Mouse (Mus musculus) intestine, postnatal 0 days (tissue): ENCODE results near the gene Tmem9b. TPM values are rescaled to one million over a fixed set of nuclear protein-coding genes. Genes with fewer than 3 reads are reported as not detected.

ENCODE experiments used
- ATAC-seq: fragments of 200-750 bp; cut with Nextera tagmentation; 2 replicates; pipeline ENCODE4 v1.8.0; 2017; ENCODE audit warnings: mild to moderate bottlenecking, moderate TSS enrichment, moderate library complexity
- H3K27ac ChIP-seq: fragments of 300-500 bp; sonication (generic); 2 replicates; pipeline ENCODE4 v1.5.1; 2014; ENCODE audit warnings: mild to moderate bottlenecking, low read depth, low read length, moderate library complexity
- H3K27me3 ChIP-seq: fragments of 300-500 bp; sonication (generic); replicated peaks from 2 replicates; pipeline ENCODE4 v1.6.1; 2014; ENCODE audit warnings: low read length, mixed read lengths; ENCODE audit not compliant: control insufficient read depth, insufficient read depth
- H3K36me3 ChIP-seq: fragments of 300-500 bp; sonication (generic); 2 replicates; pipeline ENCODE4 v1.6.1; 2014; ENCODE audit warnings: mild to moderate bottlenecking, moderate library complexity; ENCODE audit not compliant: control insufficient read depth, insufficient read depth
- H3K4me1 ChIP-seq: fragments of 300-500 bp; sonication (generic); replicated peaks from 2 replicates; pipeline ENCODE4 v1.6.1; 2014; ENCODE audit warnings: antibody characterized with exemption, low read length, mixed read lengths; ENCODE audit not compliant: control insufficient read depth, insufficient read depth
- H3K4me2 ChIP-seq: fragments of 300-500 bp; sonication (generic); replicated peaks from 2 replicates; pipeline ENCODE4 v1.6.1; 2014; ENCODE audit warnings: low read depth, mild to moderate bottlenecking, moderate library complexity
- H3K4me3 ChIP-seq: fragments of 300-500 bp; sonication (generic); 2 replicates; pipeline ENCODE4 v1.5.1; 2014; ENCODE audit warnings: low read depth, low read length
- H3K9ac ChIP-seq: fragments of 300-500 bp; sonication (generic); 2 replicates; pipeline ENCODE4 v1.6.1; 2014; ENCODE audit warnings: mild to moderate bottlenecking, low read depth, low read length
- H3K9me3 ChIP-seq: fragments of 300-500 bp; sonication (generic); 2 replicates; pipeline ENCODE4 v1.6.1; 2016; ENCODE audit warnings: mixed run types; ENCODE audit not compliant: control insufficient read depth
- CTCF ChIP-seq: sonication (generic); IDR thresholded peaks from 2 replicates; pipeline ENCODE4 v1.5.1; 2016; ENCODE audit warnings: low read depth, mild to moderate bottlenecking, control low read depth, antibody characterized with exemption, moderate library complexity
- WGBS: fragments of 180-500 bp; shearing (Covaris S2); extraction: QIAGEN DNeasy Blood & Tissue Kit; methylation state at CpG from one replicate; pipeline ENCODE4 v1.1.7; 2014; 5-methylcytosine and 5-hydroxymethylcytosine counted together
- polyA plus RNA-seq: library from polyadenylated mRNA; unstranded; fragments of >200 nt; fragmentation: Nextera tagmentation; extraction: Ambion mirVana; gene quantifications from 2 replicates; pipeline ENCODE4 v1.2.1, GENCODE M21; 2015

The Tmem9b gene
- polyA plus RNA-seq, 1 experiment from 2014 or later: 145 TPM

DNA sequence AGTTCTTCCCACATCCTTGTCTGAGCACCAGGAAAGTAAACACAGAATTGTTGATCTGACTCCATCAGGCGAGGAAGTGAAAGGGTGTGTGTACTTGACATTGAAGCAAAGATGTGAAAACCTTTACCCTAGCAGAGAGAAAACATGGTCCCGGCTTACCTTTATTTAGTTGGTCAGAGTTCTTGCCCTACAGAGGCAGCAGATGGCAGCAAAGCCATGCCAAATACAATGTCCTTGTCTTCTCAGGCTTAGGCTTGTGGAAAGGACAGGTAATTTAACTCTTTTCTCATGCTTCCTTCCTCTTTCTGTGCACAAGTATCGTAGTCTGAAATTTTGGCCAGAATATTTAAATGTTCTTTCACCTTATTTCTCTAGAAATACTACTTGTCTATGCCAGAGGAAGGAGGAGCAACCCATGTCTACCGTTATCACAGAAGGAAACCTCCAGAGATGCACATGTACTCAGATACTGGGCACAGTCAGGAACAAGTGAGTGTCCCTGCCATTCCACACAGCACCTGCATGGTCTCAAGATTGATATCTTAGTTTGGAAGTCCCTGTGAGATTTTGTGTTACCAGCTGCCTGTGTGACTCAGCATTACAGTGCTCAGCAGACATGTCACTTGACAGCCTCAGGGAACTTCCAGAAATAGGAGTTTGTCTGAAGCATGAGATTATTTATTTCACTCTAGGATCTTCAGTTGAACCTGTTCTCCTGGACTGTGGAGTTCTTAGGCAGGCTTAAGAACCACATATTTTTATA lies 45.5 kb downstream of the Tmem9b start:
- Histone ChIP-seq H3K9ac (no peak overlapping the region), H3K4me1 (no peaks in the 10 kb centered on the region), H3K27me3 (0 out of 2 replicates have a peak, but pooled peaks cover 4% of the 10 kb centered on the region), H3K36me3 (peaks cover 33% of the 10 kb centered on the region; the same call in 1 of the 2 replicates), H3K4me2 (no peak overlapping the region), H3K4me3 (no peak overlapping the region), H3K9me3 (no peaks in the 10 kb centered on the region), H3K27ac (no peak overlapping the region)
- TF ChIP-seq CTCF: peak; percentile 83
- 36% methylated on average over 4 of the region's 4 CpGs for WGBS
- ATAC-seq: no peak

DNA sequence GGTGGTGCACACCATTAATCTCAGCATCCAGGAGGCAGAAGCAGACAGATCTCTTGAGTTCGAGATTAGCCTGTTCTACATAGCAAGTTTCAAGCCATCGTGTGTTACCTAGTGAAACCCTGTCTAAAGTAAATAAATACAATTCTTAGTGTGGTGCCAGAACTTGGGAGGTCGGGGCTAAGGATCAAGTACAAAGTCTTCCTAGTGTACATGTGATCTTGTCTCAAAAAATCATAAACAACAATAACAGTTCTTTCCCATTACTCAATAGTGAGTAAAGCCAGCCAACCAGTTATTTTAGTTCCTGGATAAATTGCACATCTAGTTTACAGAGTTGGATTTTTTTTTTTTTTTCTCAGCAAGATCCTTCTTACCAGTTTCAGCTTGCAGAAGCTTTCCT lies 48.2 kb downstream of the Tmem9b start:
- Histone ChIP-seq H3K4me1 (no peaks in the 10 kb centered on the region), H3K4me2 (peak overlapping the region; percentile 85; the same call in 1 of the 2 replicates), H3K4me3 (peak overlapping the region; percentile 66; the same call in 1 of the 2 replicates), H3K9me3 (no peaks in the 10 kb centered on the region), H3K27me3 (0 out of 2 replicates have a peak, but pooled peaks cover 4% of the 10 kb centered on the region), H3K36me3 (peaks cover 15% of the 10 kb centered on the region; the same call in 1 of the 2 replicates), H3K9ac (no peak overlapping the region), H3K27ac (no peak overlapping the region)
- ATAC-seq: no peak
- TF ChIP-seq CTCF: no peak
- 43% methylated on average over 3 of the region's 3 CpGs for WGBS

GRCm38 (mm10) chr7:109704016-109704377 lies 48.7 kb downstream of the Tmem9b start:
- peak overlapping the region; percentile 85 for H3K4me2 ChIP-seq
- ATAC-seq: peak; percentile 11; the same call in 1 of the 2 replicates
- 2% methylated on average over 17 of the region's 17 CpGs for WGBS
- 0 out of 2 replicates have a peak, but pooled peaks cover 4% of the 10 kb centered on the region for H3K27me3 ChIP-seq
- peaks cover 13% of the 10 kb centered on the region; the same call in 1 of the 2 replicates for H3K36me3 ChIP-seq
- no peaks in the 10 kb centered on the region for H3K9me3 ChIP-seq
- TF ChIP-seq CTCF: no peak; the same call in 1 of the 2 replicates
- peak overlapping the region; percentile 67 for H3K9ac ChIP-seq
- peak overlapping the region; percentile 66 for H3K4me3 ChIP-seq
- no peaks in the 10 kb centered on the region for H3K4me1 ChIP-seq
- H3K27ac ChIP-seq: peak overlapping the region; percentile 60

DNA sequence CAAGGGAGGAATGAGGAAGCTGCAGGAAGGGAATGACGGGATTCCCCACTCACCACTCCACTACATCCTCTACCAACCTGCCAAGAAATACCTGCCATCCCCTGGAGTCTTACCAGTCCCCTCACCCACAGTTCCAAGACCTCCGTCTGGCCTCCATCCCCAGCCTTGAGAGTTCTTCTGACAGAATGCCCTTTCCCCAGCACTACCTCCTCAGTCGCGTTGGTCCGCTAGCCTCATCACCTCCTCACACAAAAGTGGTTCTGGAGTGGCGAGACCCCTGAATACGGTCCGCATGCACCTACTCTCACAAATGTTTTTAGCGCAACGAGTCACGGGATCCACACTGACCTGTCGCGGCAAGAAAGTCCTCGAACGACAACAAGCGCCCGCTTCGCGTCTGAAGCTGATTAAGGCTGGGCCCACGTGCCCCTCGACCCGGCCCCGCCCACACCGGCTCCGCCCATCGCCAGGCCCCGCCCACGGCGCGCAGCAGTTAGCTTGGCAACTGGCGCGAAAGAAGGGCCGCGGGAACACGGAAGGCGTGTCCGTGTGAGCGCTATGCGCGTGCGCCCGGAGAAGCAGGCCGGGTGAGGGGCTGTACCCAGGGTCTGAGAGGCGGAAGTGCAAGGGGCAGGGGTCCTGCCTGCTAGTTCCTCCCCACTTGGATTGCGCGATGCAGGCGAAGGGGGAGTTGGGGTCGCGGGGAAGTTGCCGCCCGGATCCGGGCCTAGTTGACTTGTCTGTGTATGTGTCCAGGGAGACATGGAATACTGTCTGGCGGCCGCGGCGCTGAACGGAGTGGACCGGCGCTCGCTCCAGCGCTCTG lies 49.3 kb downstream of the Tmem9b start, which contains the start of the genes St5 and Akip1:
St5 (minus strand) TSS at position 416 of the 826 bp plus-strand sequence.
Akip1 (plus strand) TSS at position 501 of the 826 bp plus-strand sequence.
- no peaks in the 10 kb centered on the region for H3K4me1 ChIP-seq
- H3K4me2 ChIP-seq: peak within 1 kb of the TSS; percentile 85
- ATAC-seq: peak; percentile 90
- peak within 1 kb of the TSS; percentile 67 for H3K9ac ChIP-seq
- peak within 1 kb of the TSS; percentile 66 for H3K4me3 ChIP-seq
- WGBS: 2% methylated on average over 59 of the region's 61 CpGs
- H3K27ac ChIP-seq: peak within 1 kb of the TSS; percentile 60
- no peak for TF ChIP-seq CTCF
- H3K9me3 ChIP-seq: no peaks in the 10 kb centered on the region
- 0 out of 2 replicates have a peak, but pooled peaks cover 8% of the 10 kb centered on the region for H3K36me3 ChIP-seq
- 0 out of 2 replicates have a peak, but pooled peaks cover 4% of the 10 kb centered on the region for H3K27me3 ChIP-seq

- H3K9ac ChIP-seq: no peak overlapping the region
Measured at GRCm38 (mm10) chr7:109702721-109703120, 50.0 kb downstream of the Tmem9b start.

DNA sequence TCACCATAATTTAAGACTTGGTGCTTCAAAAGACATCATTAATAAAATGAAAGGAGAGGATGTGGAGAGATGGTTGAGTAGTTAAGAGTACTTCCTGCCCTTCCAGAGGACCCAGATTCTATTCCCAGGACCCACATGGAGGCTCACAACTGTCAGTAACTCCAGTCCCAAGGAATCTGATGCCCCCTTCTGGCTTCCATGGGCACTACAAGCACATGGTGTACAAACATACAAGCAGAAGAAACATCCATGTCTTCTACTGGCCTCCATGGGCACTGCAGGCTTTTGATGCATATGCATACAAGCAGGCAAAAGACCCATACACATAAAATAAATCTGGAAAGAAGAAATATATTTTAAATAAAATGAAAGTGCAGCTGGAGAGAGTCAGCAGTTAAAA lies 52.5 kb downstream of the Tmem9b start:
- H3K9me3 ChIP-seq: no peaks in the 10 kb centered on the region
- no peaks in the 10 kb centered on the region for H3K4me1 ChIP-seq
- TF ChIP-seq CTCF: peak; percentile 44
- no peak overlapping the region for H3K27ac ChIP-seq
- H3K4me2 ChIP-seq: no peak overlapping the region
- H3K4me3 ChIP-seq: no peak overlapping the region
- H3K9ac ChIP-seq: no peak overlapping the region
- no peaks in the 10 kb centered on the region for H3K36me3 ChIP-seq
- 0 out of 2 replicates have a peak, but pooled peaks cover 4% of the 10 kb centered on the region for H3K27me3 ChIP-seq
- ATAC-seq: no peak

More at GRCm38 (mm10) chr7:109702721-109703120, 50.0 kb downstream of the Tmem9b start:
- Histone ChIP-seq H3K27me3 (0 out of 2 replicates have a peak, but pooled peaks cover 4% of the 10 kb centered on the region), H3K9me3 (no peaks in the 10 kb centered on the region), H3K27ac (no peak overlapping the region), H3K4me2 (peak overlapping the region; percentile 85), H3K4me3 (no peak overlapping the region), H3K4me1 (no peaks in the 10 kb centered on the region), H3K36me3 (0 out of 2 replicates have a peak, but pooled peaks cover under 1% of the 10 kb centered on the region)
- no peak for TF ChIP-seq CTCF
- 59% methylated on average over 4 of the region's 4 CpGs for WGBS
- ATAC-seq: no peak
